Mouse (Mus musculus) neural tube, embryonic 11.5 days (tissue): ENCODE results near the gene Jmjd6. TPM values are rescaled to one million over a fixed set of nuclear protein-coding genes. Genes with fewer than 3 reads are reported as not detected.

Experiments
- ATAC-seq: fragments of 200-750 bp; cut with Nextera tagmentation; 2 replicates; pipeline ENCODE4 v1.8.0; 2017; ENCODE audit warnings: moderate number of reproducible peaks, mild to moderate bottlenecking, moderate TSS enrichment, moderate library complexity; ENCODE audit not compliant: insufficient read depth, low FRiP score, low TSS enrichment
- DNase-seq: peaks from one replicate; pipeline ENCODE4 v3.0.0-alpha.2; 2015; ENCODE audit warnings: low spot score
- H3K27ac ChIP-seq: fragments of 300-500 bp; sonication (generic); 2 replicates; pipeline ENCODE4 v1.5.1; 2014; ENCODE audit warnings: low read depth, mild to moderate bottlenecking, low read length
- H3K27me3 ChIP-seq: fragments of 300-500 bp; sonication (generic); 2 replicates; pipeline ENCODE4 v1.6.1; 2014; ENCODE audit warnings: mild to moderate bottlenecking, low read length, mixed read lengths; ENCODE audit not compliant: control insufficient read depth, insufficient read depth
- H3K36me3 ChIP-seq: fragments of 300-500 bp; sonication (generic); 2 replicates; pipeline ENCODE4 v1.6.1; 2014; ENCODE audit warnings: mild to moderate bottlenecking, low read length, moderate library complexity, mixed read lengths; ENCODE audit not compliant: control insufficient read depth, insufficient read depth
- H3K4me1 ChIP-seq: fragments of 300-500 bp; sonication (generic); 2 replicates; pipeline ENCODE4 v1.6.1; 2014; ENCODE audit warnings: low read length, mixed read lengths; ENCODE audit not compliant: control insufficient read depth, insufficient read depth
- H3K4me2 ChIP-seq: fragments of 300-500 bp; sonication (generic); 2 replicates; pipeline ENCODE4 v1.6.1; 2014; ENCODE audit warnings: low read depth, mild to moderate bottlenecking, moderate library complexity
- H3K4me3 ChIP-seq: fragments of 300-500 bp; sonication (generic); 2 replicates; pipeline ENCODE4 v1.5.1; 2014; ENCODE audit warnings: low read depth, low read length
- H3K9ac ChIP-seq: fragments of 300-500 bp; sonication (generic); 2 replicates; pipeline ENCODE4 v1.6.1; 2014; ENCODE audit warnings: mild to moderate bottlenecking, low read length
- H3K9me3 ChIP-seq: fragments of 300-500 bp; sonication (generic); 2 replicates; pipeline ENCODE4 v1.6.1; 2016; ENCODE audit warnings: low read length; ENCODE audit not compliant: control insufficient read depth
- WGBS: fragments of 180-500 bp; shearing (Covaris S2); extraction: QIAGEN DNeasy Blood & Tissue Kit; methylation state at CpG from one replicate; pipeline ENCODE4 v1.1.7; 2014; 5-methylcytosine and 5-hydroxymethylcytosine counted together
- polyA plus RNA-seq: library from polyadenylated mRNA; unstranded; fragments of >200 nt; fragmentation: Nextera tagmentation; extraction: Ambion mirVana; gene quantifications from 2 replicates; pipeline ENCODE4 v1.2.1, GENCODE M21; 2014

Jmjd6 gene
- polyA plus RNA-seq, 1 experiment from 2014 or later = 88.4 TPM

GRCm38 (mm10) chr11:116814076-116814883, 29.0 kb downstream of the Jmjd6 start:
- Histone ChIP-seq H3K4me1 (peaks cover 56% of the 10 kb centered on the region), H3K9ac (peak overlapping the region; percentile 44), H3K9me3 (no peaks in the 10 kb centered on the region), H3K4me3 (no peak overlapping the region), H3K36me3 (no peaks in the 10 kb centered on the region; the same call in 1 of the 2 replicates), H3K27ac (peak overlapping the region; percentile 95), H3K4me2 (peak overlapping the region; percentile 7), H3K27me3 (no peaks in the 10 kb centered on the region)
- DNase-seq (peak; percentile 85), ATAC-seq (peak; percentile 16)
- whole genome bisulfite sequencing = 4% methylated on average over 20 of the region's 20 CpGs

GRCm38 (mm10) chr11:116813610-116814009, 29.6 kb downstream of the Jmjd6 start:
- Histone ChIP-seq H3K9ac (peak overlapping the region; percentile 44; the same call in 1 of the 2 replicates), H3K4me2 (no peak overlapping the region), H3K36me3 (no peaks in the 10 kb centered on the region), H3K9me3 (no peaks in the 10 kb centered on the region), H3K4me1 (peaks cover 54% of the 10 kb centered on the region), H3K4me3 (no peak overlapping the region), H3K27me3 (no peaks in the 10 kb centered on the region), H3K27ac (peak overlapping the region; percentile 95)
- no peak for ATAC-seq
- no peak for DNase-seq
- WGBS = 71% methylated on average over 13 of the region's 13 CpGs

GRCm38 (mm10) chr11:116812793-116813529, 30.3 kb downstream of the Jmjd6 start:
- Histone ChIP-seq H3K36me3 (no peaks in the 10 kb centered on the region), H3K4me3 (no peak overlapping the region), H3K27me3 (no peaks in the 10 kb centered on the region), H3K4me1 (peaks cover 53% of the 10 kb centered on the region), H3K9ac (peak overlapping the region; percentile 27; the same call in 1 of the 2 replicates), H3K4me2 (peak overlapping the region; percentile 21; the same call in 1 of the 2 replicates), H3K27ac (peak overlapping the region; percentile 95), H3K9me3 (no peaks in the 10 kb centered on the region)
- WGBS = 51% methylated on average over 21 of the region's 21 CpGs
- DNase-seq (peak; percentile 84), ATAC-seq (peak; percentile 18; the same call in 1 of the 2 replicates)

GRCm38 (mm10) chr11:116810983-116811901, 32.0 kb downstream of the Jmjd6 start:
- Histone ChIP-seq H3K4me2 (peak overlapping the region; percentile 50), H3K9ac (peak overlapping the region; percentile 41), H3K27me3 (no peaks in the 10 kb centered on the region), H3K36me3 (no peaks in the 10 kb centered on the region), H3K4me3 (peak overlapping the region; percentile 23; the same call in 1 of the 2 replicates), H3K4me1 (peaks cover 53% of the 10 kb centered on the region), H3K9me3 (no peaks in the 10 kb centered on the region), H3K27ac (peak overlapping the region; percentile 95)
- ATAC-seq = peak; percentile 85
- DNase-seq = peak; percentile 87
- 5% methylated on average over 27 of the region's 32 CpGs for WGBS

GRCm38 (mm10) chr11:116810528-116810927, 32.7 kb downstream of the Jmjd6 start:
- DNase-seq (no peak), ATAC-seq (no peak)
- 57% methylated on average over 11 of the region's 11 CpGs for WGBS
- no peaks in the 10 kb centered on the region for H3K27me3 ChIP-seq
- H3K4me3 ChIP-seq = no peak overlapping the region
- no peaks in the 10 kb centered on the region for H3K36me3 ChIP-seq
- peaks cover 53% of the 10 kb centered on the region for H3K4me1 ChIP-seq
- H3K9ac ChIP-seq = peak overlapping the region; percentile 18; the same call in 1 of the 2 replicates
- H3K27ac ChIP-seq = peak overlapping the region; percentile 95
- no peaks in the 10 kb centered on the region for H3K9me3 ChIP-seq
- H3K4me2 ChIP-seq = peak overlapping the region; percentile 50; the same call in 1 of the 2 replicates

GRCm38 (mm10) chr11:116809520-116809919, 33.7 kb downstream of the Jmjd6 start:
- Histone ChIP-seq H3K9me3 (no peaks in the 10 kb centered on the region), H3K4me3 (no peak overlapping the region), H3K9ac (no peak overlapping the region), H3K36me3 (no peaks in the 10 kb centered on the region), H3K4me2 (no peak overlapping the region), H3K4me1 (peaks cover 42% of the 10 kb centered on the region), H3K27ac (no peak overlapping the region), H3K27me3 (no peaks in the 10 kb centered on the region)
- ATAC-seq = no peak
- no peak for DNase-seq
- 74% methylated on average over 8 of the region's 8 CpGs for WGBS

GRCm38 (mm10) chr11:116808811-116809395, 34.3 kb downstream of the Jmjd6 start:
- Histone ChIP-seq H3K9ac (no peak overlapping the region), H3K27me3 (no peaks in the 10 kb centered on the region), H3K4me3 (no peak overlapping the region), H3K36me3 (no peaks in the 10 kb centered on the region), H3K27ac (no peak overlapping the region), H3K9me3 (no peaks in the 10 kb centered on the region), H3K4me1 (peaks cover 36% of the 10 kb centered on the region), H3K4me2 (no peak overlapping the region)
- 81% methylated on average over 11 of the region's 11 CpGs for WGBS
- ATAC-seq (no peak), DNase-seq (no peak)
